Mouse (Mus musculus): ENCODE measurements around the gene Chaf1a. TPM values are rescaled to one million over a fixed set of nuclear protein-coding genes. Genes with fewer than 3 reads are reported as not detected.

Chaf1a gene
- total and polyA plus RNA-seq, 2 experiments from 2014 or later = 2.7 to 2.8 TPM

DNA sequence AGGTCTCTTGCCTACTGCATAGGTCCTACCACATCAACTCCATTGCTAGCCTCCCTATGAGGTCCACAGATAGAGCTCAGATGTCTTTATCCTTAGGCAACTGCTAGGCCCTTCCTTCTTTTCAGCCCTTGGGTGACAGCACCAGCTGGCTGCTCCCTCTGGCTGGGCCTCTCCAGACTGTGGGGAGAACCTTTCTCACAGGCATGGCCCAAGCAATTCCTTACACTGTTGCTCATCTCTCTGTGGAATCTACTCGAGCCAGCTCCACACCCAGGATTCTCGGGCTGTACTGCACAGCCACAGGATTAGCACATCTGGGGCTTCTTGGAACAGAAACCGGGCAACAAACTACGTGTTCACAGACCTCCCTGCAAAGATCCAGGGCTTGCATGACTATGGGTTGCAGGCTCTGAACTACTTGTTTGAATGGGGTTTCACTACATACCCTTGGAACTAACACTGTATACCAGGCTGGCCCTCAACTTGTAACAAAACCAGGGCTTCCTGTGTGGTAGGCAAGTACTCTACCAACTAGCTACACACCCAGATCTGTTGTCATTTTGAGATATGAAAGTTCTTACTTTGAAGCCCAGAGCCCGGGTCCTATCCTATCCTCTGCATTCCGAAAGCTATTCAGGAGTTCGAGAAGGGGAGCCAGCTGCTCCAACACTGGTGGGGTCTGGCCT is 6.1 kb upstream of the Chaf1a start:
- H3K9me3 ChIP-seq (ENCODE audit: low read length) = no peaks in the 10 kb centered on the region
- peaks cover 17% of the 10 kb centered on the region for H3K36me3 ChIP-seq (ENCODE audit: insufficient read depth, low read length)
- TF ChIP-seq CTCF (IDR thresholded peaks at IDR 0.05) = no peak
- no peak overlapping the region for H3K9ac ChIP-seq (replicated peaks; ENCODE audit: low read length, poor library complexity, severe bottlenecking)
- H3K27me3 ChIP-seq (ENCODE audit: insufficient read depth, low read length) = no peaks in the 10 kb centered on the region
- 90% methylated on average over 7 of the region's 7 CpGs for WGBS
- no peak overlapping the region for H3K4me3 ChIP-seq (ENCODE audit: low read depth, low read length)
- H3K27ac ChIP-seq (ENCODE audit: low read depth, low read length) = no peak overlapping the region
- no peak overlapping the region for H3K4me2 ChIP-seq (ENCODE audit: low read depth, low read length, poor library complexity, severe bottlenecking)
- H3K4me1 ChIP-seq (ENCODE audit: insufficient read depth, low read length) = peaks cover 2% of the 10 kb centered on the region; the same call in 1 of the 2 replicates
- DNase-seq (ENCODE audit: low spot score) = no peak
- ATAC-seq (ENCODE audit: low FRiP score) = no peak

DNA sequence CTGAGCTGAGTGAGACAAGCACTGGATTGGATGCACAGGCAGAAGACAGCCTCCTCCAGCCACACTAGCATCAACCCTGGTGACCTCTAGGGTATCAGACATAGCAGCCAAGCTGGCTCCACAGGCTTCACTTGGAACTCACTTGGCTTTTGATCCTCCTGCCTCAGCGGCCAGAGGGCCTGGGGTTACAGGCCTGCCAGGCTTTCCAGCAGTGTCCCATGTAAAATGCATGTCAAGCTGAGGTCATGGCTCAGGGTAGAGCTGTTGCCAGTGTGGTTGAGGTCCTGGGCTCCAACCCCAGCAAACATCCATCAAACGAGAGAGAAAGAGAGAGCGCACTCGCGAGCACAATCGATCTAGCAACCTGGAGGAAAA is 5.5 kb upstream of the Chaf1a start:
- no peak for TF ChIP-seq CTCF (IDR thresholded peaks at IDR 0.05)
- H3K27me3 ChIP-seq (ENCODE audit: insufficient read depth, low read length) = no peaks in the 10 kb centered on the region
- WGBS = 94% methylated on average over 6 of the region's 6 CpGs
- H3K4me1 ChIP-seq (ENCODE audit: insufficient read depth, low read length) = peaks cover 2% of the 10 kb centered on the region; the same call in 1 of the 2 replicates
- H3K27ac ChIP-seq (ENCODE audit: low read depth, low read length) = no peak overlapping the region
- no peak overlapping the region for H3K9ac ChIP-seq (replicated peaks; ENCODE audit: low read length, poor library complexity, severe bottlenecking)
- no peak for ATAC-seq (ENCODE audit: low FRiP score)
- H3K36me3 ChIP-seq (ENCODE audit: insufficient read depth, low read length) = peaks cover 17% of the 10 kb centered on the region; the same call in 1 of the 2 replicates
- H3K4me2 ChIP-seq (ENCODE audit: low read depth, low read length, poor library complexity, severe bottlenecking) = 0 out of 2 replicates have a peak overlapping the region, but pooled peaks have one; percentile 18
- no peaks in the 10 kb centered on the region for H3K9me3 ChIP-seq (ENCODE audit: low read length)
- H3K4me3 ChIP-seq (ENCODE audit: low read depth, low read length) = no peak overlapping the region
- DNase-seq (ENCODE audit: low spot score) = no peak

DNA sequence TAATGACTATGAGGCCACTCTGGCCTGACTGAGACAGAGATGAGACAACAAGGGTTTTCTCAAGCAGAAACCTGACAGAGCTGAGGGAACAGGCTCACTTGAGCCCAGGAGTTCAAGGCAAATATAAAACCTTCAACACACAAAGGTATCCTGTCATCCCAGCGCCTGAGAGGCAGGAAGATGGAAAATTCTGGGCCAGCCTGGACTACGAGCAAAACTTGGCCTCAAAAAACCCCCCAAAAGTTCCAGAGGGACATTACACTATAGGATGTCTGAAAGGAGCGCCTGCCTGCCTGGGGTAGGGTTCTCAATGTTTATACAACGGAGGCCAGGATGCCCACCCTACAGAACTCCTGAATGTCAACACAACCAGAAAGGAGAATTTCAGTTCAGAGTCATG is 5.0 kb upstream of the Chaf1a start:
- DNase-seq (ENCODE audit: low spot score) = no peak
- H3K9ac ChIP-seq (replicated peaks; ENCODE audit: low read length, poor library complexity, severe bottlenecking) = peak overlapping the region; percentile 97; the same call in 1 of the 2 replicates
- no peak for ATAC-seq (ENCODE audit: low FRiP score)
- no peak overlapping the region for H3K27ac ChIP-seq (ENCODE audit: low read depth, low read length)
- H3K4me2 ChIP-seq (ENCODE audit: low read depth, low read length, poor library complexity, severe bottlenecking) = peak overlapping the region; percentile 68
- H3K4me3 ChIP-seq (ENCODE audit: low read depth, low read length) = peak overlapping the region; percentile 89
- no peaks in the 10 kb centered on the region for H3K9me3 ChIP-seq (ENCODE audit: low read length)
- WGBS = 84% methylated on average over 4 of the region's 4 CpGs
- H3K36me3 ChIP-seq (ENCODE audit: insufficient read depth, low read length) = peaks cover 17% of the 10 kb centered on the region; the same call in 1 of the 2 replicates
- no peak for TF ChIP-seq CTCF (IDR thresholded peaks at IDR 0.05)
- H3K4me1 ChIP-seq (ENCODE audit: insufficient read depth, low read length) = peaks cover 2% of the 10 kb centered on the region; the same call in 1 of the 2 replicates
- no peaks in the 10 kb centered on the region for H3K27me3 ChIP-seq (ENCODE audit: insufficient read depth, low read length)

DNA sequence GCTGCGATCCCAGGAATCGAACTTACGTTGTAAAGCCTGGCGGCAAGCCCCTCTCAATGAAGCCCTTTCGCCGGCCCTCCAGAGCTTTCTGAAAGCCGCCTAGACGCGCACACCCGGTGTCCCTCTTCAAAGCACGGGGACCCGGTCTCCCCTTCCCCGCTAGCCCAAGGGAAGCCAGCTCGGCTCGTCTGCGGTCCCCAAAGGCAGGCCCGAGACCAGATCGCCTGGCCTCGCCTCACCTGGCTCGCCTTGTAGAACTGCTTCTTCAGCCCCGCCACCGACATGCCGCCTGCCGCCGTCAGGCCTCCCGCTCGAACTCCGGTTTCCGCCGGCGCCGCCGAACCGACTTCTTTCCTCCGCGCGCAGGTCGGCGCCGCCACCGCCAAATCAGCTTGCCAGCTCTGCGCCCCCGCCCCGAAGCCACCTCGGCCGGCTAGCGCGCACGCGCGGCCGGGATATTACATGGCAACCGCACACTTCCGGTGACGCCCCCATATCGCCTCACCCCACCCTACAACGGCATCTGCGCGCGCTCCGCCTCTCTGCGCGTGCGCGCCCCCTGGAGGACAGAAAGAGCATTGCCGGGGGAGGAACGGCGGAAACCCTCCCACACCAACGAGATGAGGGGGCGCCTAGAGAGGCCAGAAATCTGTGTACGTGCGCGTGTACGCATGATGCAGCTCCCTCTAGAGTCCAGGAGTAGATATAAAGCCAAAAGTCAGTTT is 3.9 kb upstream of the Chaf1a start, which contains the start of gene Sh3gl1:
Gene Sh3gl1, minus strand, starts transcription at position 460 of the 725 bp plus-strand sequence.
- 1% methylated on average over 71 of the region's 74 CpGs for WGBS
- H3K4me1 ChIP-seq (ENCODE audit: insufficient read depth, low read length) = peaks cover 4% of the 10 kb centered on the region
- H3K36me3 ChIP-seq (ENCODE audit: insufficient read depth, low read length) = peaks cover 13% of the 10 kb centered on the region; the same call in 1 of the 2 replicates
- no peaks in the 10 kb centered on the region for H3K9me3 ChIP-seq (ENCODE audit: low read length)
- H3K4me3 ChIP-seq (ENCODE audit: low read depth, low read length) = peak within 1 kb of the TSS; percentile 89
- peak within 1 kb of the TSS; percentile 68 for H3K4me2 ChIP-seq (ENCODE audit: low read depth, low read length, poor library complexity, severe bottlenecking)
- ATAC-seq (ENCODE audit: low FRiP score) (peak; percentile 92), DNase-seq (ENCODE audit: low spot score) (peak; percentile 98)
- peak; percentile 100 for TF ChIP-seq CTCF (IDR thresholded peaks at IDR 0.05)
- H3K27ac ChIP-seq (ENCODE audit: low read depth, low read length) = peak within 1 kb of the TSS; percentile 90
- H3K9ac ChIP-seq (replicated peaks; ENCODE audit: low read length, poor library complexity, severe bottlenecking) = peak within 1 kb of the TSS; percentile 97
- H3K27me3 ChIP-seq (ENCODE audit: insufficient read depth, low read length) = no peaks in the 10 kb centered on the region

DNA sequence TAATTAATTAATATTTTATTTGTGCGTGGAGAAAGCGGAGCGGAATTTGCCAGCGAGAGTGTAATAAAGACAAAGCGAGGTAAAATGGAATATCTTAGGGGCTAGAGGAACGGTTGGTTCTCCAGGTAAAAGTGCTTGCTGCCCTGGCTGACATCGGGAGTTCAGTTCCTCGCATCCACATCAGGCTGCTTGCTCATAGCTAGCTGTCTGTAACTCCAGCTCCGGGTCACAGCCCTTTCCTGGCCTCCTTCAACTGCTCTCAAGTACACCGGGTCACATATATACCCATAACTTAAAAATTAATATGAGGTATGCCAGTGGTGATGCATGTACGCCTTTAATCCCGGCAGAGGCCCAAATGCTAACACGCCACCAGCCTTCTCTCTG is 3.3 kb upstream of the Chaf1a start:
- TF ChIP-seq CTCF (IDR thresholded peaks at IDR 0.05) = no peak
- peak; percentile 2; the same call in 1 of the 2 replicates for ATAC-seq (ENCODE audit: low FRiP score)

More for the DNA sequence above, 3.3 kb upstream of the Chaf1a start:
- Histone ChIP-seq H3K27me3 (ENCODE audit: insufficient read depth, low read length) (no peaks in the 10 kb centered on the region), H3K9ac (replicated peaks; ENCODE audit: low read length, poor library complexity, severe bottlenecking) (no peak overlapping the region; the same call in 1 of the 2 replicates), H3K36me3 (ENCODE audit: insufficient read depth, low read length) (peaks cover 13% of the 10 kb centered on the region; the same call in 1 of the 2 replicates), H3K4me1 (ENCODE audit: insufficient read depth, low read length) (peaks cover 4% of the 10 kb centered on the region), H3K4me2 (ENCODE audit: low read depth, low read length, poor library complexity, severe bottlenecking) (peak overlapping the region; percentile 42), H3K27ac (ENCODE audit: low read depth, low read length) (no peak overlapping the region), H3K4me3 (ENCODE audit: low read depth, low read length) (peak overlapping the region; percentile 89; the same call in 1 of the 2 replicates), H3K9me3 (ENCODE audit: low read length) (no peaks in the 10 kb centered on the region)
- DNase-seq (ENCODE audit: low spot score) = no peak
- 35% methylated on average over 13 of the region's 13 CpGs for WGBS
